Mouse (Mus musculus) lung, embryonic 14.5 days (tissue): ENCODE results near the gene Mrps27. TPM values are rescaled to one million over a fixed set of nuclear protein-coding genes. Genes with fewer than 3 reads are reported as not detected.
A peak's percentile ranks its signal among the peaks of the same experiment; 100 is the strongest.
"Not testable (repeated sequence)": the region's sequence is repeated elsewhere in the genome, so short reads cannot be mapped to it uniquely, and the experiment has no call there.

ENCODE experiments used
- ATAC-seq: fragments of 200-750 bp; cut with Nextera tagmentation; 2 replicates; pipeline ENCODE4 v1.8.0; 2017; ENCODE audit warnings: mild to moderate bottlenecking, moderate TSS enrichment, moderate library complexity; ENCODE audit not compliant: insufficient read depth
- DNase-seq: peaks from one replicate; pipeline ENCODE4 v3.0.0-alpha.2; 2015
- H3K27ac ChIP-seq: fragments of 300-500 bp; sonication (generic); 2 replicates; pipeline ENCODE4 v1.5.1; 2014; ENCODE audit warnings: low read depth, mild to moderate bottlenecking, moderate library complexity
- H3K27me3 ChIP-seq: fragments of 300-500 bp; sonication (generic); 2 replicates; pipeline ENCODE4 v1.6.1; 2014; ENCODE audit warnings: low read length, control low read depth; ENCODE audit not compliant: insufficient read depth
- H3K36me3 ChIP-seq: fragments of 300-500 bp; sonication (generic); 2 replicates; pipeline ENCODE4 v1.6.1; 2014; ENCODE audit warnings: control low read depth; ENCODE audit not compliant: insufficient read depth
- H3K4me1 ChIP-seq: fragments of 300-500 bp; sonication (generic); 2 replicates; pipeline ENCODE4 v1.6.1; 2014; ENCODE audit warnings: antibody characterized with exemption, control low read depth; ENCODE audit not compliant: insufficient read depth
- H3K4me2 ChIP-seq: fragments of 300-500 bp; sonication (generic); 2 replicates; pipeline ENCODE4 v1.6.1; 2014; ENCODE audit warnings: mild to moderate bottlenecking
- H3K4me3 ChIP-seq: fragments of 300-500 bp; sonication (generic); 2 replicates; pipeline ENCODE4 v1.5.1; 2014; ENCODE audit warnings: low read depth, low read length
- H3K9ac ChIP-seq: fragments of 300-500 bp; sonication (generic); 2 replicates; pipeline ENCODE4 v1.6.1; 2014
- H3K9me3 ChIP-seq: fragments of 300-500 bp; sonication (generic); 2 replicates; pipeline ENCODE4 v1.6.1; 2016; ENCODE audit warnings: low read depth, low read length, control low read depth
- CTCF ChIP-seq: IDR thresholded peaks from 2 replicates; pipeline ENCODE4 v1.5.1; 2016; ENCODE audit warnings: antibody characterized with exemption, low read depth
- WGBS: fragments of 180-500 bp; shearing (Covaris S2); extraction: QIAGEN DNeasy Blood & Tissue Kit; methylation state at CpG from one replicate; pipeline ENCODE4 v1.1.7; 2014; 5-methylcytosine and 5-hydroxymethylcytosine counted together
- polyA plus RNA-seq: library from polyadenylated mRNA; unstranded; fragments of >200 nt; fragmentation: Nextera tagmentation; extraction: Ambion mirVana; gene quantifications from 2 replicates; pipeline ENCODE4 v1.2.1, GENCODE M21; 2014

Mrps27 gene
- polyA plus RNA-seq, 1 experiment from 2014 or later, result 63.0 TPM

GRCm38 (mm10) chr13:99308393-99308792 lies 36.2 kb upstream of the Mrps27 start:
- no peaks in the 10 kb centered on the region for H3K27me3 ChIP-seq
- no peak overlapping the region for H3K9ac ChIP-seq
- no peak overlapping the region; the same call in 1 of the 2 replicates for H3K27ac ChIP-seq
- DNase-seq, result no peak
- peaks cover 5% of the 10 kb centered on the region; the same call in 1 of the 2 replicates for H3K4me1 ChIP-seq
- WGBS, result 76% methylated on average over 8 of the region's 8 CpGs
- H3K4me3 ChIP-seq, result no peak overlapping the region
- H3K36me3 ChIP-seq, result no peaks in the 10 kb centered on the region
- no peak for ATAC-seq
- H3K9me3 ChIP-seq, result no peaks in the 10 kb centered on the region
- no peak for TF ChIP-seq CTCF
- H3K4me2 ChIP-seq, result no peak overlapping the region

- H3K4me2 ChIP-seq, result no peak overlapping the region
- no peak overlapping the region for H3K27ac ChIP-seq
- DNase-seq (no peak), ATAC-seq (no peak)
- H3K36me3 ChIP-seq, result peaks cover 5% of the 10 kb centered on the region
- no peak for TF ChIP-seq CTCF
- 82% methylated on average over 5 of the region's 5 CpGs for WGBS
- H3K4me3 ChIP-seq, result no peak overlapping the region
- no peaks in the 10 kb centered on the region for H3K9me3 ChIP-seq
- H3K9ac ChIP-seq, result no peak overlapping the region
- H3K27me3 ChIP-seq, result no peaks in the 10 kb centered on the region
- no peaks in the 10 kb centered on the region for H3K4me1 ChIP-seq
Measured at GRCm38 (mm10) chr13:99314098-99314497, 30.5 kb upstream of the Mrps27 start.

DNA sequence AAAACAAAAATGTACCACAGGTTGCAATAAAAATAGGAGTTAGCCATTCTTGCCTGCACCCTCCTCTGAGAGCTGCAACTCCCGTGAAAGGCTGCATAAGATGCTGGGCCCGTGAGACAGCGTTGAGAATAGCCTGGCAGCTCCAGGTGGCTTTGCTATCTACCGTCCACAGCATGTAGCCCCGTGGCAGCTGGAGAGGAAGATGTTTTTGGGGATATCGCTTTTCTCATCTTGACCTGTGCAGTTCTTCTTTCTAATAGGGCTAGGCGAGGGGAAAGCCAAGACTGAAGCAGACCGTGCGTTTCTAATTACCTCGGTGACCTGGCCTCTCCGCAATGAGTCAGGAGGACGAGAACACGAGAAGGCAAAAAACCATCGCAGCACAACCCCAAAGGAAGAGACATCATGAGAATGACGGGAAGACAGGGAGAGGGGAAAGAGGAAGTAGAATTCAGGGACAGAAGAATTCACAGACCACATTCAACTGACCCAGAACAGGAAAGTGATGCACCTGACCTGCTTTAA lies 29.9 kb upstream of the Mrps27 start:
- Histone ChIP-seq H3K4me3 (no peak overlapping the region), H3K9ac (no peak overlapping the region), H3K4me1 (no peaks in the 10 kb centered on the region), H3K4me2 (no peak overlapping the region), H3K9me3 (no peaks in the 10 kb centered on the region), H3K27ac (no peak overlapping the region), H3K27me3 (no peaks in the 10 kb centered on the region), H3K36me3 (peaks cover 11% of the 10 kb centered on the region)
- no peak for TF ChIP-seq CTCF
- ATAC-seq (no peak), DNase-seq (no peak)
- WGBS, result 76% methylated on average over 15 of the region's 15 CpGs

DNA sequence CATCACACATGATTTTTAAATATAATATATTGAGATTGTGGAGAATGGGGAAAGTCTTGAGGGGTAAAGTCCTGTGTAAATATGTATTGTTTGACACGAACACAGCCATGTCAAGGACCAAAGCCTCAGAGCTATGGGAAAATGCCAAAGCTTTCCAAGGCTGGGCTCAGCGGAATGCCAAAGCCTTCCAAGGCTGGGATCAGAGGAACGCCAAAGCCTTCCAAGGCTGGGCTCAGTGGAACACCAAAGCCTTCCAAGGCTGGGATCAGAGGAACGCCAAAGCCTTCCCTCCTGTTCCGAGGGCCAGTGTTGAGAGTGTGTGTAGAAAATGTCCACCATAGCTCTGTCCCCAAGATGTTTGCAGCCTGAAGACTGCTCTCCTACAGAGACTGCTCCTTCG lies 28.2 kb upstream of the Mrps27 start:
- H3K4me3 ChIP-seq, result no peak overlapping the region

DNA sequence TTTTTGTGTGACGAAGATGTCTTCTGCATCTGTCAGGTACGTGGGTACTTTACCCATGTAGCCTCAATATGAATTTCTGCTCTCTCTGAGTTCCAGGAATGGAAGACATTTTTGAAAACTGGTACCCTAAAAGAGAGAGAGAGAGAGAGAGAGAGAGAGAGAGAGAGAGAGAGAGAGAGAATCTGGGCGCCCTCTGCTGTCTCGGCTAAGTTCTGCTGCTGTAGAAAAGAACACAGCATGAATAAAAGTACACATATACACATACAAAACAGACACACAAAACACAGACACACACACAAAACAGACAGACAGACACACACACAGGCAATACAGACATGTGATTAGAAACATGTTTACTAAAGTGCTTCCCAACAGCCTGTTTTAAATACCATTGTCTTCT lies 27.5 kb upstream of the Mrps27 start:
- Histone ChIP-seq H3K4me3 (no peak overlapping the region), H3K27me3 (no peaks in the 10 kb centered on the region), H3K4me1 (no peaks in the 10 kb centered on the region), H3K36me3 (peaks cover 29% of the 10 kb centered on the region), H3K9ac (no peak overlapping the region), H3K27ac (no peak overlapping the region), H3K4me2 (no peak overlapping the region), H3K9me3 (no peaks in the 10 kb centered on the region)
- WGBS, result 47% methylated on average over 4 of the region's 4 CpGs
- ATAC-seq (no peak), DNase-seq (peak; percentile 58)
- TF ChIP-seq CTCF, result peak; percentile 76

More for the DNA sequence above, 28.2 kb upstream of the Mrps27 start:
- no peaks in the 10 kb centered on the region for H3K27me3 ChIP-seq
- H3K9ac ChIP-seq, result no peak overlapping the region
- DNase-seq (no peak), ATAC-seq (no peak)
- H3K27ac ChIP-seq, result no peak overlapping the region
- 85% methylated on average over 6 of the region's 6 CpGs for WGBS
- no peak for TF ChIP-seq CTCF
- no peaks in the 10 kb centered on the region for H3K9me3 ChIP-seq
- no peak overlapping the region for H3K4me2 ChIP-seq
- no peaks in the 10 kb centered on the region for H3K4me1 ChIP-seq
- H3K36me3 ChIP-seq, result peaks cover 27% of the 10 kb centered on the region

DNA sequence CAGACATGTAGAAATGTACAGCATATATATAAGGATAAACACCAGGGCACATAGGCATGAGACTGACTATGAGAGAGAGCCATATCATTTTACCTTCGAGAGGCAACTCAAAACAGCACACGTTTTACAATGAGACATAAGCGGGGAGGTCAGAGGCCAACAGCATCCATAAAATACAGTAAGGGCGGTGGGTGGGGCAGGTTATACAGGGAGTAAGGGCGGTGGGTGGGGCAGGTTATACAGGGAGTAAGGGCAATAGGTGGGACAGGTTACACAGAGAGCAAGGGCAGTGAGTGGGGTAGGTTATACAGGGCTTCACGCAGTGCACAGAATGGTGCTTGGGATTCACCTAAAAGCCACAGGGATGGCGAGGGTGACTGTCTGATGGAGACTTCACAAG lies 24.1 kb upstream of the Mrps27 start:
- Histone ChIP-seq H3K27me3 (no peaks in the 10 kb centered on the region), H3K4me1 (no peaks in the 10 kb centered on the region), H3K36me3 (peaks cover 54% of the 10 kb centered on the region), H3K9ac (no peak overlapping the region), H3K4me2 (no peak overlapping the region), H3K9me3 (no peaks in the 10 kb centered on the region), H3K4me3 (no peak overlapping the region), H3K27ac (no peak overlapping the region)
- DNase-seq, result no peak
- no peak for TF ChIP-seq CTCF
- no peak for ATAC-seq
- WGBS, result 82% methylated on average over 7 of the region's 7 CpGs

DNA sequence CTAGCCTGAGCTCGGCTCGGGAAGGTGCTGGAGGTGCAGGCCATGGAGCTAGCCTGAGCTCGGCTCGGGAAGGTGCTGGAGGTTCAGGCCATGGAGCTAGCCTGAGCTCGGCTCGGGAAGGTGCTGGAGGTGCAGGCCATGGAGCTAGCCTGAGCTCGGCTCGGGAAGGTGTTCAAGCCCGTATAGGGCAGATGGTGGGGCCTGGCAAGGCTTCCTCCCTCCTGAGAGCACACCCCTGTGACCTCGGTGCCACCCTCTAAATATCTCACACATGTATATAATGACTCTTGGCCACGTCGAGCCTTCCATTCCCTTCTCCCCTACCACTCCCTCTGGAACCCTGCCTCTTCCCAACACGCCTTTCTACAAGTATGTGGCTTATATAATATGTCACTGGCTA lies 21.7 kb upstream of the Mrps27 start:
- not testable (repeated sequence) for H3K27me3 ChIP-seq, H3K4me1 ChIP-seq, H3K9me3 ChIP-seq, ATAC-seq, H3K27ac ChIP-seq, H3K9ac ChIP-seq, H3K4me2 ChIP-seq, DNase-seq, H3K4me3 ChIP-seq
- H3K36me3 ChIP-seq, result peaks cover 78% of the 10 kb centered on the region
- WGBS, result 90% methylated on average over 12 of the region's 13 CpGs
